Mouse (Mus musculus): ENCODE data around the gene L3mbtl2. TPM values are rescaled to one million over a fixed set of nuclear protein-coding genes. Genes with fewer than 3 reads are reported as not detected.
"Not testable (repeated sequence)": the region's sequence is repeated elsewhere in the genome, so short reads cannot be mapped to it uniquely, and the experiment has no call there.

The L3mbtl2 gene
- polyA plus RNA-seq, 1 experiment from 2014 or later: 26.0 TPM

- H3K27me3 ChIP-seq (ENCODE audit: control insufficient read depth, insufficient read depth, low read length): peaks cover 2% of the 10 kb centered on the region; the same call in 1 of the 2 replicates
- no peak for ATAC-seq (ENCODE audit: low FRiP score, low TSS enrichment)
- no peak overlapping the region for H3K9ac ChIP-seq (ENCODE audit: low read depth, low read length)
- H3K27ac ChIP-seq (ENCODE audit: low read depth, low read length): no peak overlapping the region
- 51% methylated on average over 8 of the region's 8 CpGs for WGBS
- H3K4me3 ChIP-seq (ENCODE audit: low read length): no peak overlapping the region
- H3K9me3 ChIP-seq (ENCODE audit: control insufficient read depth, low read length): no peaks in the 10 kb centered on the region
- H3K4me2 ChIP-seq (replicated peaks; ENCODE audit: low read depth, low read length): no peak overlapping the region
- H3K4me1 ChIP-seq (ENCODE audit: control insufficient read depth, insufficient read depth, low read length): no peaks in the 10 kb centered on the region
- peaks cover 30% of the 10 kb centered on the region for H3K36me3 ChIP-seq (ENCODE audit: control insufficient read depth, insufficient read depth, low read length)
These were observed 36.9 kb downstream of the L3mbtl2 start for GRCm38 (mm10) chr15:81700601-81701000.

GRCm38 (mm10) chr15:81701350-81701749 lies 37.7 kb downstream of the L3mbtl2 start:
- ATAC-seq (ENCODE audit: low FRiP score, low TSS enrichment); H3K4me1 ChIP-seq (ENCODE audit: control insufficient read depth, insufficient read depth, low read length); H3K27me3 ChIP-seq (ENCODE audit: control insufficient read depth, insufficient read depth, low read length); H3K4me2 ChIP-seq (replicated peaks; ENCODE audit: low read depth, low read length); H3K27ac ChIP-seq (ENCODE audit: low read depth, low read length); H3K9me3 ChIP-seq (ENCODE audit: control insufficient read depth, low read length); H3K4me3 ChIP-seq (ENCODE audit: low read length); H3K9ac ChIP-seq (ENCODE audit: low read depth, low read length): not testable (repeated sequence)
- peaks cover 37% of the 10 kb centered on the region for H3K36me3 ChIP-seq (ENCODE audit: control insufficient read depth, insufficient read depth, low read length)
- WGBS: 77% methylated on average over 4 of the region's 4 CpGs

GRCm38 (mm10) chr15:81702306-81703093 lies 38.8 kb downstream of the L3mbtl2 start:
- 91% methylated on average over 13 of the region's 13 CpGs for WGBS
- peaks cover 46% of the 10 kb centered on the region for H3K36me3 ChIP-seq (ENCODE audit: control insufficient read depth, insufficient read depth, low read length)
- no peak for ATAC-seq (ENCODE audit: low FRiP score, low TSS enrichment)

GRCm38 (mm10) chr15:81703094-81703489 lies 39.4 kb downstream of the L3mbtl2 start:
- Histone ChIP-seq H3K9me3 (ENCODE audit: control insufficient read depth, low read length) (no peaks in the 10 kb centered on the region), H3K36me3 (ENCODE audit: control insufficient read depth, insufficient read depth, low read length) (peaks cover 52% of the 10 kb centered on the region)

More at GRCm38 (mm10) chr15:81702306-81703093, 38.8 kb downstream of the L3mbtl2 start:
- Histone ChIP-seq H3K4me3 (ENCODE audit: low read length) (no peak overlapping the region), H3K27ac (ENCODE audit: low read depth, low read length) (no peak overlapping the region), H3K9ac (ENCODE audit: low read depth, low read length) (no peak overlapping the region), H3K9me3 (ENCODE audit: control insufficient read depth, low read length) (no peaks in the 10 kb centered on the region), H3K27me3 (ENCODE audit: control insufficient read depth, insufficient read depth, low read length) (no peaks in the 10 kb centered on the region), H3K4me2 (replicated peaks; ENCODE audit: low read depth, low read length) (no peak overlapping the region), H3K4me1 (ENCODE audit: control insufficient read depth, insufficient read depth, low read length) (no peaks in the 10 kb centered on the region)

GRCm38 (mm10) chr15:81708991-81709390 lies 45.3 kb downstream of the L3mbtl2 start:
- no peaks in the 10 kb centered on the region for H3K4me1 ChIP-seq (ENCODE audit: control insufficient read depth, insufficient read depth, low read length)
- 95% methylated on average over 11 of the region's 11 CpGs for WGBS
- H3K36me3 ChIP-seq (ENCODE audit: control insufficient read depth, insufficient read depth, low read length): peaks cover 94% of the 10 kb centered on the region
- no peak overlapping the region for H3K27ac ChIP-seq (ENCODE audit: low read depth, low read length)
- H3K4me3 ChIP-seq (ENCODE audit: low read length): no peak overlapping the region
- H3K4me2 ChIP-seq (replicated peaks; ENCODE audit: low read depth, low read length): no peak overlapping the region
- H3K27me3 ChIP-seq (ENCODE audit: control insufficient read depth, insufficient read depth, low read length): no peaks in the 10 kb centered on the region
- H3K9ac ChIP-seq (ENCODE audit: low read depth, low read length): no peak overlapping the region
- no peak for ATAC-seq (ENCODE audit: low FRiP score, low TSS enrichment)
- no peaks in the 10 kb centered on the region for H3K9me3 ChIP-seq (ENCODE audit: control insufficient read depth, low read length)

More at GRCm38 (mm10) chr15:81703094-81703489, 39.4 kb downstream of the L3mbtl2 start:
- H3K27ac ChIP-seq (ENCODE audit: low read depth, low read length): no peak overlapping the region
- no peak for ATAC-seq (ENCODE audit: low FRiP score, low TSS enrichment)
- no peak overlapping the region for H3K9ac ChIP-seq (ENCODE audit: low read depth, low read length)
- H3K4me3 ChIP-seq (ENCODE audit: low read length): no peak overlapping the region
- H3K4me2 ChIP-seq (replicated peaks; ENCODE audit: low read depth, low read length): no peak overlapping the region
- H3K27me3 ChIP-seq (ENCODE audit: control insufficient read depth, insufficient read depth, low read length): no peaks in the 10 kb centered on the region
- WGBS: 88% methylated on average over 3 of the region's 3 CpGs
- H3K4me1 ChIP-seq (ENCODE audit: control insufficient read depth, insufficient read depth, low read length): no peaks in the 10 kb centered on the region

GRCm38 (mm10) chr15:81709686-81710085 lies 46.0 kb downstream of the L3mbtl2 start:
- ATAC-seq (ENCODE audit: low FRiP score, low TSS enrichment): no peak
- Histone ChIP-seq H3K27me3 (ENCODE audit: control insufficient read depth, insufficient read depth, low read length) (no peaks in the 10 kb centered on the region), H3K4me3 (ENCODE audit: low read length) (no peak overlapping the region), H3K27ac (ENCODE audit: low read depth, low read length) (no peak overlapping the region), H3K36me3 (ENCODE audit: control insufficient read depth, insufficient read depth, low read length) (peaks cover 87% of the 10 kb centered on the region), H3K9me3 (ENCODE audit: control insufficient read depth, low read length) (no peaks in the 10 kb centered on the region), H3K4me2 (replicated peaks; ENCODE audit: low read depth, low read length) (no peak overlapping the region), H3K9ac (ENCODE audit: low read depth, low read length) (no peak overlapping the region), H3K4me1 (ENCODE audit: control insufficient read depth, insufficient read depth, low read length) (no peaks in the 10 kb centered on the region)
- 100% methylated on average over 1 of the region's 1 CpGs for WGBS

- WGBS: 76% methylated on average over 4 of the region's 4 CpGs
- Histone ChIP-seq H3K9ac (ENCODE audit: low read depth, low read length) (no peak overlapping the region), H3K27ac (ENCODE audit: low read depth, low read length) (no peak overlapping the region), H3K4me3 (ENCODE audit: low read length) (no peak overlapping the region), H3K4me2 (replicated peaks; ENCODE audit: low read depth, low read length) (no peak overlapping the region), H3K4me1 (ENCODE audit: control insufficient read depth, insufficient read depth, low read length) (no peaks in the 10 kb centered on the region), H3K36me3 (ENCODE audit: control insufficient read depth, insufficient read depth, low read length) (peaks cover 87% of the 10 kb centered on the region), H3K9me3 (ENCODE audit: control insufficient read depth, low read length) (no peaks in the 10 kb centered on the region), H3K27me3 (ENCODE audit: control insufficient read depth, insufficient read depth, low read length) (no peaks in the 10 kb centered on the region)
- no peak for ATAC-seq (ENCODE audit: low FRiP score, low TSS enrichment)
These were observed 47.1 kb downstream of the L3mbtl2 start for GRCm38 (mm10) chr15:81710801-81711200.

GRCm38 (mm10) chr15:81713742-81714141 lies 50.1 kb downstream of the L3mbtl2 start:
- no peaks in the 10 kb centered on the region for H3K9me3 ChIP-seq (ENCODE audit: control insufficient read depth, low read length)
- H3K9ac ChIP-seq (ENCODE audit: low read depth, low read length): no peak overlapping the region
- no peak for ATAC-seq (ENCODE audit: low FRiP score, low TSS enrichment)
- H3K4me2 ChIP-seq (replicated peaks; ENCODE audit: low read depth, low read length): no peak overlapping the region
- no peak overlapping the region for H3K27ac ChIP-seq (ENCODE audit: low read depth, low read length)
- no peaks in the 10 kb centered on the region for H3K4me1 ChIP-seq (ENCODE audit: control insufficient read depth, insufficient read depth, low read length)
- 83% methylated on average over 6 of the region's 6 CpGs for WGBS
- no peaks in the 10 kb centered on the region for H3K27me3 ChIP-seq (ENCODE audit: control insufficient read depth, insufficient read depth, low read length)
- no peak overlapping the region for H3K4me3 ChIP-seq (ENCODE audit: low read length)
- H3K36me3 ChIP-seq (ENCODE audit: control insufficient read depth, insufficient read depth, low read length): peaks cover 91% of the 10 kb centered on the region

GRCm38 (mm10) chr15:81718336-81719138 lies 54.8 kb downstream of the L3mbtl2 start:
- no peaks in the 10 kb centered on the region for H3K4me1 ChIP-seq (ENCODE audit: control insufficient read depth, insufficient read depth, low read length)
- WGBS: 89% methylated on average over 9 of the region's 9 CpGs
- no peak for ATAC-seq (ENCODE audit: low FRiP score, low TSS enrichment)

More at GRCm38 (mm10) chr15:81718336-81719138, 54.8 kb downstream of the L3mbtl2 start:
- H3K27me3 ChIP-seq (ENCODE audit: control insufficient read depth, insufficient read depth, low read length): no peaks in the 10 kb centered on the region
- no peak overlapping the region for H3K27ac ChIP-seq (ENCODE audit: low read depth, low read length)
- H3K9ac ChIP-seq (ENCODE audit: low read depth, low read length): no peak overlapping the region
- no peaks in the 10 kb centered on the region for H3K9me3 ChIP-seq (ENCODE audit: control insufficient read depth, low read length)
- no peak overlapping the region for H3K4me3 ChIP-seq (ENCODE audit: low read length)
- no peak overlapping the region for H3K4me2 ChIP-seq (replicated peaks; ENCODE audit: low read depth, low read length)
- peaks cover 93% of the 10 kb centered on the region for H3K36me3 ChIP-seq (ENCODE audit: control insufficient read depth, insufficient read depth, low read length)
